Mouse (Mus musculus) embryonic facial prominence, embryonic 10.5 days (tissue): ENCODE measurements around the gene Gria2. TPM values are rescaled to one million over a fixed set of nuclear protein-coding genes. Genes with fewer than 3 reads are reported as not detected.

Experiments used
- DNase-seq: peaks from one replicate; pipeline ENCODE4 v3.0.0-alpha.2; 2017; ENCODE audit warnings: low spot score
- H3K27ac ChIP-seq: fragments of 300-500 bp; sonication (generic); replicated peaks from 2 replicates; pipeline ENCODE4 v1.5.1; 2016; ENCODE audit warnings: mild to moderate bottlenecking
- H3K27me3 ChIP-seq: fragments of 300-500 bp; sonication (generic); replicated peaks from 2 replicates; pipeline ENCODE4 v1.6.1; 2016; ENCODE audit warnings: low read depth, mild to moderate bottlenecking; ENCODE audit not compliant: poor library complexity, severe bottlenecking
- H3K36me3 ChIP-seq: fragments of 300-500 bp; sonication (generic); replicated peaks from 2 replicates; pipeline ENCODE4 v1.6.1; 2016; ENCODE audit warnings: mild to moderate bottlenecking, moderate library complexity
- H3K4me1 ChIP-seq: fragments of 300-500 bp; sonication (generic); 2 replicates; pipeline ENCODE4 v1.6.1; 2016
- H3K4me3 ChIP-seq: fragments of 300-500 bp; sonication (generic); 2 replicates; pipeline ENCODE4 v1.5.1; 2016; ENCODE audit warnings: mild to moderate bottlenecking, moderate library complexity
- H3K9me3 ChIP-seq: fragments of 300-500 bp; sonication (generic); 2 replicates; pipeline ENCODE4 v1.6.1; 2016; ENCODE audit warnings: mild to moderate bottlenecking
- WGBS: fragments of 180-500 bp; shearing (Covaris S2); methylation state at CpG from one replicate; pipeline ENCODE4 v1.1.7; 2016; 5-methylcytosine and 5-hydroxymethylcytosine counted together
- microRNA-seq: library from miRNA; unstranded; fragments of <30 nt; microRNA quantifications from one replicate; pipeline ENCODE4, GENCODE M21; 2017
- polyA plus RNA-seq: library from polyadenylated mRNA; unstranded; fragments of >200 nt; fragmentation: Nextera tagmentation; extraction: Ambion mirVana; gene quantifications from 2 replicates; pipeline ENCODE4 v1.2.1, GENCODE M21; 2016

Gria2 gene
- polyA plus RNA-seq, 1 experiment from 2014 or later, result 1.7 TPM

- no peak for DNase-seq
- H3K27me3 ChIP-seq, result no peaks in the 10 kb centered on the region
- no peaks in the 10 kb centered on the region for H3K9me3 ChIP-seq
- H3K36me3 ChIP-seq, result no peaks in the 10 kb centered on the region
- no peak overlapping the region for H3K4me3 ChIP-seq
- H3K27ac ChIP-seq, result no peak overlapping the region
- H3K4me1 ChIP-seq, result no peaks in the 10 kb centered on the region
- WGBS, result 62% methylated on average over 5 of the region's 5 CpGs
Observed at GRCm38 (mm10) chr3:80652213-80652612, 150.4 kb downstream of the Gria2 start.

Small RNA genes lying within 50 kb of the gene (microRNA-seq; reads per million reads assigned to microRNA genes)
- gene Gm25749, result not detected

Other genes with a start within 250 kb of the Gria2 start
- 6.7 and 7.2 TPM in 2 replicates for gene Glrb, start 110.8 kb upstream of the Gria2 start, polyA plus RNA-seq
- 38.6 and 43.3 TPM in 2 replicates for gene Pdgfc, start 233.6 kb upstream of the Gria2 start, polyA plus RNA-seq